Mouse (Mus musculus) cortical plate, adult 2 months (tissue): ENCODE data around the gene Trim67. TPM values are rescaled to one million over a fixed set of nuclear protein-coding genes. Genes with fewer than 3 reads are reported as not detected.

ENCODE experiments used
- H3K27ac ChIP-seq: fragments of 200-500 bp; 2 replicates; pipeline ENCODE4 v1.5.1; 2012; ENCODE audit warnings: low read length, control low read depth, inconsistent platforms; ENCODE audit not compliant: insufficient read depth
- H3K4me1 ChIP-seq: fragments of 200-500 bp; 2 replicates; pipeline ENCODE4 v1.6.1; 2011; ENCODE audit warnings: low read length; ENCODE audit not compliant: control insufficient read depth, insufficient read depth
- H3K4me3 ChIP-seq: fragments of 200-500 bp; 2 replicates; pipeline ENCODE4 v1.5.1; 2011; ENCODE audit warnings: mild to moderate bottlenecking, low read length, control low read depth; ENCODE audit not compliant: insufficient read depth
- CTCF ChIP-seq: fragments of 200-500 bp; IDR thresholded peaks from 2 replicates; pipeline ENCODE4 v1.5.1; 2011; ENCODE audit warnings: mild to moderate bottlenecking, control low read depth, low read length; ENCODE audit not compliant: insufficient read depth; ENCODE audit errors: extremely low read depth
- POLR2A ChIP-seq: fragments of 200-500 bp; IDR thresholded peaks from 2 replicates; pipeline ENCODE4 v1.6.1; 2011; ENCODE audit warnings: mild to moderate bottlenecking, low read length, control low read depth; ENCODE audit not compliant: insufficient read depth; ENCODE audit errors: extremely low read depth
- polyA plus RNA-seq: library from polyadenylated mRNA; depleted of rRNA; stranded (reverse); fragments of >200 nt; gene quantifications from 2 replicates; pipeline ENCODE4 v1.2.3, GENCODE M21; 2012

Gene Trim67
- polyA plus RNA-seq, 1 experiment, result 1.3 TPM

DNA sequence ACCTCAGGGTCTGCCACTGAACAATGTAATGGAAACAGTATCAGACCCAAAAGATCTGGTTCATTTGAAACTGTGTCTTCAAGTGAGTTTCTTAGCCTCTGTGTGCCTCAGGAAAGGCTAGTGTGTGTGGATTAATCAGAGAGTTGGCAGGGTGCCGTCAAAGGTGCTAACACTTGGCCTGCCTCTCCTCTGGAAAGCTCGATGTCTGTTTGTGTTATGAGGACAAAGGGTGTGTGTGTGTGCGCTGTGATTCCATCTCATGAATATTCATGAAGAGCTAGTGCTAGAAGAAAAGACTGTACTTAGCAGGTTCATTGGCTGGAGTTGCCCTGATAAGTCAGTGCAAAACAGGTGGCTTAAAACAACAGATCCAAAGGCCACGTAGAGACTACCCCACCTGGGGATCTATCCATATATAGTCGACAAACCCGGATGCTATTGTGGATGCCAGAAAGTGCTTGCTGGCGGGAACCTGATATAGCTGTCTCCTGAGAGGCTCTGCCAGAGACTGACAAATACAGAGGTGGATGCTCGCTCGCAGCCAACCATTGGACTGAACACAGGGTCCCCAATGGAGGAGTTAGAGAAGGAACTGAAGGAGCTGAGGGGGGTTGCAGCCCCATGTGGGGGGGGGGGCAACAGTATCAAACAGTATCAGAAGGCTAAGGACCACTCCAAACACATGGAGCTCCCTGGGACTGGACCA is 17.9 kb downstream of the Trim67 start:
- TF ChIP-seq CTCF (no peak), POLR2A (no peak)
- Histone ChIP-seq H3K27ac (no peak overlapping the region), H3K4me3 (no peak overlapping the region), H3K4me1 (no peaks in the 10 kb centered on the region)

DNA sequence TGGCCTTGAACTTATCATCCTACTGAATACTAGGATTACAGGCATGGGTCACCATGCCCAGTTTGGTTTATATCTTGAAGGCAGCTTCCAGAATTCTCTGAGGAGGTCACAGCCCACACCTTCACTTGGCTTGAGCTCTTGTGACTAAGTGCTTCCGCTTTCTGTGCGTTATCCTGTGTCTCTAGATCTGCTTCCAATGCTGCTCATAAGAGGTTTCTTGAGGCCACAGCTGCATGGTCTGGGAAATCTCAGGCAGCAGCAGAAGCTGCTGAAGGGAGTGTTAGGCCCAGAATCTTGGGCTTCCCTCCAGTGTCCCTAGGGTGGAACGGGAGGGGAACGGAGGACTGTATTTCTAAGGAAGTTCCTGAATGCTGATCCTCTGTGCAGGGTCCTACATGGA is 20.4 kb downstream of the Trim67 start:
- H3K4me3 ChIP-seq, result no peak overlapping the region
- no peak for TF ChIP-seq CTCF
- TF ChIP-seq POLR2A, result no peak
- no peak overlapping the region for H3K27ac ChIP-seq
- H3K4me1 ChIP-seq, result no peaks in the 10 kb centered on the region

DNA sequence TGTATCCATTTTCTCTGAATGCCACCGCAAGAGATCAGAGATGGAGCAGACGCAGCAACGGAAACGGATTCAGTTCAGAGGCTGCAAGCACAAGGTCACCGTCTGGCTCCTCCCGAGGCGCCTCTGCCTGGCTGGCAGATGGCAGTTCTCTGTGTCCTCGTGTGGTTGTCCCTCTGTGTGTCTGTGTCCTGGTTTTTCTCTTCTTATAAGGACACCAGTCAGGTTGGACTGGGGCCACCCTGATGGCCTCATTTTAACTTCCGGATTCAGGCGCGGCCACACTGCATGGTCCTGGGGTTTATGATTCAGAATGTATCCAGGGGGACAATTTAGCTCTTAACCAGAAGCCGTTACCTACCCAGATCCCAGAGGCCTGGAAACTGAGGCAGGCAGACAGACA is 23.0 kb downstream of the Trim67 start:
- Histone ChIP-seq H3K4me3 (no peak overlapping the region), H3K27ac (no peak overlapping the region), H3K4me1 (no peaks in the 10 kb centered on the region)
- TF ChIP-seq POLR2A (no peak), CTCF (no peak)

DNA sequence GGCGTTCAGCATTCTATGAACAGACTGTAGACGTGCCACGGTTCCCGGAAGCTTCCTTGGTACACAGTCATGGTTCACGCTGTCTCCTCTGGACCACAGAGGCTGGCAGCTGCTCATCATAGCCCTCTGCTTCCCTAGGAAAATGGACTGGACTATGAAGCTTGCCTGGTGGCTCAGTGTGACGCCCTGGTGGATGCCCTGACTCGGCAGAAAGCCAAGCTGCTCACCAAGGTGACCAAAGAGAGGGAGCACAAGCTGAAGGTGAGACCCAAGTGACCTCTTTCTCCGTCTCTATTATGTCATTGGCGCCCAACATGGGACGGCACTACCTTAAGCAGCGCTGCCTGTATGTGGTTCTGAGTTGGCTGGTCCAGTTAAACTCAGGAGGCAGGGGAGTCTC is 24.0 kb downstream of the Trim67 start:
- Histone ChIP-seq H3K4me1 (no peaks in the 10 kb centered on the region), H3K4me3 (no peak overlapping the region), H3K27ac (no peak overlapping the region)
- TF ChIP-seq POLR2A (no peak), CTCF (no peak)

DNA sequence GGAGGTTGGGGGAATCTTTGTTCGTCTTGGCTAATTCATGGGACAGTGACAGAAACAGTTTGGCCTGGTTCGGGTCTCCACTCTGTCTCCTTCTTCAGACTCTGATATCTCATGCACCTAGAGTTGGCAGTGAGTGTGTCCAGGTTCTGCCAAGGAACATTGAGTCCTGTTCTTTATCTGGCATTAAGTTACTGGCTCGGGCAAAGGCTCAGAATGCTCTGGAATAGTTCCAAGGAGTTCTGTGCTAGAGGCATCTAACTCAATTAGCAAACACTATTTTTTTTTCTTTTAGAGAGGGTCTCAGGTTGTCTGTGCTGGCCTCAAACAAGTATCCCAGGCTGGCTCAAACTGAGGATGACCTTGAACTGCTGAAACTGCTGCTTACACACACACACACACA is 24.5 kb downstream of the Trim67 start:
- H3K4me1 ChIP-seq, result no peaks in the 10 kb centered on the region
- no peak overlapping the region for H3K27ac ChIP-seq
- TF ChIP-seq POLR2A, result no peak
- no peak for TF ChIP-seq CTCF
- H3K4me3 ChIP-seq, result no peak overlapping the region

DNA sequence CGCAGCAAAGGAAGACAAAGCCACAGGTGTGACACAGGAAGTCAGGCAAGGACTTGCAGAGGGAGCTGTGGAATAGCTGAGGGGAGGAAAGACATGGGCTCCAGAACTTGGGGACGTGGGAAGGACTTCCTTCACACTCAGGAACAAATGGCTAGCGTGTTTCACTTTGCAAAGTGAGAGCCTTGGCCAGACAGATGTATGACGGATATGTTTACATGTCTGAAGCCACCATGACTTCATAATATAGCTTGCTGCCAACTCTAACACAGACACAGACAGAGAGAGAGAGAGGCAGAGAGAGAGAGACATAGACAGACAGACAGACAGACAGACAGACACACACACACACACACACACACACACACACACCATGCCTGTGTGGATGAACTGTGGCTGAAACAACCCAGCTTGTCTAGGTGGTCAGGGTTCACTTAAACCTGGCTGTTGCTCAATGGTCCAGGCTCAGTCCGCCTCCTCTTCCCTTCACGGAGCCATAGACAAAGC is 26.8 kb downstream of the Trim67 start:
- TF ChIP-seq CTCF, result no peak
- Histone ChIP-seq H3K27ac (no peak overlapping the region), H3K4me1 (no peaks in the 10 kb centered on the region), H3K4me3 (no peak overlapping the region)

DNA sequence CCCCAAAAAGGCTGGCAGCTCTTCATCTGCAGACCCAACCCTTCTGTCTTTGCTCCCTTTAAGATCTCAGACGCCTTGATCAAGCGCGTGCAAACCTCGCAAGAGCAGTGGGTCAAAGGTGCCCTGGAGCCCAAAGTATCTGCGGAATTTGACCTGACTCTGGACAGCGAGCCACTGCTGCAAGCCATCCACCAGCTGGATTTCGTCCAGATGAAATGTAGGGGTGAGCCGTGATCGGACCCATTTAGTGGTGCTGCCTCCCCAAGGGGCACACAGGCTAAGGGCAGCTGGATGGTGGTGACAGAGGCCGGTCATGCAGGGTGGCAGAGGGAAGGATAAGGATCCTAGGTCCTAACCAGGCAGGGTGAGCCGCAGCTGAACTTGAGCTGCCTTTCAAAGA is 27.2 kb downstream of the Trim67 start:
- TF ChIP-seq POLR2A (no peak), CTCF (no peak)
- H3K27ac ChIP-seq, result no peak overlapping the region
- H3K4me1 ChIP-seq, result no peaks in the 10 kb centered on the region
- H3K4me3 ChIP-seq, result no peak overlapping the region

DNA sequence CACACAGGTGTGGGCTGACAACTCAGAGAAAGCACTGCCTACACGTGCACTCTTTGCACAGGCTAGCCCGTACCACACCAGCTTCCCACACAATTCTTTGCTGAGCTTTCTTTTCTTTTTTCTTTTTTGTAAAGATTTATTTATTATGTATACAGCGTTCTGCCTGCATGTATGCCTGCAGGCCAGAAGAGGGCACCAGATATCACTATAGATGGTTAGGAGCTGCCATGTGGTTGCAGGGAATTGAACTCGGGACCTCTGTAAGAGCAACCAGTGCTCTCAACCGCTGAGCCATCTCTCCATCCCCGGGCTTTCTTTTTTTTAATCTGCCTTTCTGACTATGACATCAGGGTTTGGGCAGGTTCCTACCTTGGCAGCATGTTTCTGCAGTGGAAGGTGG is 30.6 kb downstream of the Trim67 start:
- Histone ChIP-seq H3K4me3 (no peak overlapping the region), H3K4me1 (no peaks in the 10 kb centered on the region)
- TF ChIP-seq POLR2A, result no peak
- no peak for TF ChIP-seq CTCF

DNA sequence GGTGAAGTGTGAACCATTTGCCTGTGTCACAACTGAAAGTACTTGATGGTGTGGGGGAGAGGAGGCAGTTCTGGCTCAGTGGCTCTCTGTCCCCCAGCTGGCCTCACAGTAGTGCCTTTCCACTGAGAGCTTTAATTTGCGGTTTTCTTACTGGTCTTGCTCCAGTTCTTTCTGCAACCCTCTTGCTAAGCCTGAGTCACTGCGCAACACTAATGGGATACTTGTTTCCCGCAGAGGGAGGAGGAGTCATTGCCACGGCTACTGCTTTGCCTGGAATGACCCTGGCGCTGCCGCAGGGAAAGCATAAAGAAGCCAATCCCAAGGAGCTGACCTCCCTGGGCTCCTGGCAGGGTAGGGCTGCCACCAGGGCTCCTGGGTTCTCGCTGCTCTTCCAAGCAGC is 33.8 kb downstream of the Trim67 start:
- Histone ChIP-seq H3K4me1 (no peaks in the 10 kb centered on the region), H3K4me3 (no peak overlapping the region), H3K27ac (no peak overlapping the region)
- TF ChIP-seq CTCF (no peak), POLR2A (no peak)

More for the DNA sequence above, 30.6 kb downstream of the Trim67 start:
- H3K27ac ChIP-seq, result no peak overlapping the region

DNA sequence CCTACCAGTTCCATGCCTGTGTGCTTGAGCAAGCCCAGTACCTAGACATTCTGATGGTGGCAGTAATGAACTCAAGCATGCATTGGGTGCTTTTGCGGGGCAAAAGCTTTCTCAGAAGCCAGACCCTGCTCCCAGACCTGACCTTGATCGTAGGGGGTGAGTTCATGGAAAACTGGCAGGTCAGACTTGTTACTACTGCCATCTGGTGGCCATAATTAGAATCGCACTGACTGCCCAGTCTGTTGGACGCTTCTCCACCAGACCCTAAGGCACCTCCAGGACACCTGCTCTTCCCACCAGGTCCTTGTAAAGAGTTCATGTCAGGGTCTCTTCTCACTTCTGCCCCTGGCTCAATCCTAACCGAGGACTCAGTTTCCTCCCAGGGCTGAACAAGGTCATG is 34.5 kb downstream of the Trim67 start:
- no peaks in the 10 kb centered on the region for H3K4me1 ChIP-seq
- H3K4me3 ChIP-seq, result no peak overlapping the region
- no peak overlapping the region for H3K27ac ChIP-seq
- TF ChIP-seq CTCF (peak; percentile 73), POLR2A (no peak)
